8 mouse cellular contexts compared by ENCODE assay signal in genomic region chr15:81465901-81466737, GRCm38 (mm10). TPM values are rescaled to one million over a fixed set of nuclear protein-coding genes. Genes with fewer than 3 reads are reported as not detected.
DNase-seq lines count a peak whose midpoint lies in the region; ATAC-seq lines count a peak whose summit lies in the region.

Gene Rbx1 (plus strand): TSS chr15:81466296.

- H3K27me3 ChIP-seq in megakaryocyte, embryonic 14.5 days (replicated peaks): no peaks in the 10 kb centered on the region

- ATAC-seq in common myeloid progenitor, adult 5-6 weeks (replicated peaks; ENCODE audit: low read depth, poor library complexity, severe bottlenecking): peak; percentile 91

- peaks cover 39% of the 10 kb centered on the region for H3K4me1 ChIP-seq in megakaryocyte, embryonic 14.5 days

- peak within 1 kb of the TSS; percentile 94 for H3K4me3 ChIP-seq in megakaryocyte, embryonic 14.5 days (replicated peaks)

- peak; percentile 99 for DNase-seq in ZHBTc4 (ENCODE audit: low read depth, low spot score)
- DNase-seq in gastrocnemius, adult 8-10 months (ENCODE audit: low spot score in 2 of 2): peak; percentile 97 to 99
- peak; percentile 85 for DNase-seq in hindlimb bud, embryonic 11.5 days (ENCODE audit: extremely low spot score, low read depth, low spot score)
- DNase-seq in left cerebral cortex, adult 8-10 months (ENCODE audit: low spot score in 2 of 2): peak; percentile 97 to 99
- peak; percentile 98 to 99 for DNase-seq in right cerebral cortex, postnatal 10 days (ENCODE audit: low spot score in 2 of 2)
- DNase-seq in urinary bladder, postnatal 25 days (ENCODE audit: low spot score): peak; percentile 98

- H3K36me3 ChIP-seq in megakaryocyte, embryonic 14.5 days (replicated peaks; ENCODE audit: low read length): peaks cover 49% of the 10 kb centered on the region

- peaks cover 21% of the 10 kb centered on the region for H3K9me3 ChIP-seq in megakaryocyte, embryonic 14.5 days

RNA-seq across cellular contexts. Expression of gene Rbx1, which starts in this region (rescaled TPM):
- total RNA-seq in common myeloid progenitor, adult 5-6 weeks (2017): 202 and 239 TPM in 2 replicates
- total RNA-seq in gastrocnemius, adult 8-10 months (2022): 100 to 1,000 TPM in 3 of 4 experiments, 10 to 100 TPM in 1; 90.3 to 113 (median 101) TPM
- total RNA-seq in left cerebral cortex, adult 8-10 months (2022): 100 to 1,000 TPM; 125 to 142 (median 132) TPM
- 14.1 and 67.6 TPM in 2 replicates for polyA plus RNA-seq in megakaryocyte, embryonic 14.5 days (2012; ENCODE audit: insufficient read depth, low replicate concordance)

Comparison
In these comparisons a context has a peak if more than half of its experiments do, and no peak if none do; other contexts are left out.
1. Peak in every context shown above with its lines: DNase-seq, ATAC-seq and H3K4me3 ChIP-seq.